ENCODE assay signal across 24 mouse cellular contexts in the genomic region with DNA sequence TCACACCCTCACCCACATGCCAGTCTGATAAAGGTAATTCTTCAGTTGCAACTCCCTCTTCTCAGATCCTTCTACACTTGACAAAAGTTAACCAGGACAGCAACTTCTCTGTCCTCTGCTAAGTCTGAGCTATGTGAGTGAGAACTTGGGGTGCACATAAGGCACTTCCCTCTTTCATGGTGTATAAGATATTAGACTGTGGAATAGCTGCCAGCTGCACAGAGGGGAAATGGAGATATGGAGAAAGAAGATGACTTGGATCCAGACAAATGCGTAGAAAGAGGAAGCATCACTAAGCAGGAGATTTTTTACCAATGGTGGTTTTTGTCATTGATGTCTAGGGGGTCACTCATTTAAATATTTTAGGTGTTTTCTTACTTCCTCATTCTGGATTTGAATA.
DNase-seq lines count a peak whose midpoint lies in the region; ATAC-seq and TF ChIP-seq lines count a peak whose summit lies in the region.
"Had no signal": no experiment of that assay in that cellular context is flagged by ENCODE, and none has a peak within 500 bp of the region (broad histone marks: within the 10 kb centered on the region; RNA-seq: fewer than 3 reads in every experiment).

No protein-coding gene starts in this region.

- TF ChIP-seq POLR2A in CH12.LX (IDR thresholded peaks at IDR 0.05; ENCODE audit: low read depth, low read length), result no peak

- peak; percentile 1 for DNase-seq in CH12.LX (ENCODE audit: extremely low read depth)
- DNase-seq in skeletal muscle tissue, adult 2 months (ENCODE audit: low read depth, low spot score), result peak; percentile 0
- DNase-seq in layer of hippocampus, postnatal 36 days, result no peak
- DNase-seq in retina, embryonic 14.5 days (ENCODE audit: low spot score), result no peak
- no peak for DNase-seq in cerebellum, adult 9-11 months
- DNase-seq: adrenal gland, adult 2 months; adrenal gland, postnatal 14 days; cerebellum, adult 11 months; cerebellum, adult 2 months; cerebellum, postnatal 10 days; cerebellum, postnatal 36 days; gastrocnemius, postnatal 10 days; gastrocnemius, postnatal 36 days; heart, adult 11 months had no signal

- H3K4me2 ChIP-seq in CH12.LX (ENCODE audit: insufficient read depth, low read depth, poor library complexity, severe bottlenecking), result no peak overlapping the region
- H3K4me2 ChIP-seq: forebrain, embryonic 13.5 days; heart, embryonic 11.5 days; hindbrain, embryonic 13.5 days had no signal

- peaks cover 6% of the 10 kb centered on the region for H3K9me3 ChIP-seq in CH12.LX (replicated peaks; ENCODE audit: low read length)
- H3K9me3 ChIP-seq: forebrain, embryonic 10.5 days; forebrain, embryonic 13.5 days; hindbrain, embryonic 10.5 days; hindbrain, embryonic 13.5 days had no signal

- no peak overlapping the region for H3K27ac ChIP-seq in CH12.LX (ENCODE audit: insufficient read depth, low read depth)
- H3K27ac ChIP-seq: forebrain, embryonic 10.5 days; forebrain, embryonic 13.5 days; hindbrain, embryonic 10.5 days; hindbrain, embryonic 13.5 days had no signal

- no peak overlapping the region for H3K4me3 ChIP-seq in CH12.LX (replicated peaks in 1 of 3; ENCODE audit: low read depth in 2 of 3, low read length in 2 of 3, poor library complexity in 1 of 3)
- H3K4me3 ChIP-seq: forebrain, embryonic 10.5 days; forebrain, embryonic 13.5 days; hindbrain, embryonic 10.5 days; hindbrain, embryonic 13.5 days had no signal

- peak; percentile 96 for ATAC-seq in common myeloid progenitor, adult 5-6 weeks (replicated peaks; ENCODE audit: low read depth, poor library complexity, severe bottlenecking)
- ATAC-seq in megakaryocyte, adult 5-6 weeks (ENCODE audit: poor library complexity, severe bottlenecking), result peak; percentile 56
- ATAC-seq: CD4-positive, CD25-positive, alpha-beta regulatory T cell, adult 4 months; forebrain, embryonic 13.5 days; forebrain, embryonic 16.5 days; hindbrain, embryonic 16.5 days had no signal

- no peaks in the 10 kb centered on the region for H3K79me2 ChIP-seq in CH12.LX (replicated peaks; ENCODE audit: control insufficient read depth, extremely low read depth, insufficient read depth, poor library complexity, severe bottlenecking)

- no peak for TF ChIP-seq CTCF in CH12.LX (conservative IDR thresholded peaks at IDR 0.05 in 1 of 2, IDR thresholded peaks at IDR 0.05 in 1 of 2; ENCODE audit: low read depth in 2 of 2, low read length in 2 of 2)

- in situ Hi-C loops in CH12.LX (cut with MboI; ENCODE audit: low pct_ligation_motif_present, low pct_unique_long_range_greater_than_20kb, low sequenced_read_pairs), result no loop called here

- H3K36me3 ChIP-seq in CH12.LX (replicated peaks in 1 of 2; ENCODE audit: control insufficient read depth in 1 of 2, insufficient read depth in 1 of 2, low read length in 1 of 2), result no peaks in the 10 kb centered on the region
- H3K36me3 ChIP-seq: forebrain, embryonic 10.5 days; hindbrain, embryonic 10.5 days; hindbrain, embryonic 13.5 days had no signal

- no peak for TF ChIP-seq RAD21 in CH12.LX (IDR thresholded peaks at IDR 0.05; ENCODE audit: low read depth, low read length)

- dilution Hi-C loops in CH12.LX (cut with MboI; ENCODE audit: extremely low pct_ligation_motif_present, extremely low pct_unique_long_range_greater_than_20kb, low sequenced_read_pairs), result no loop called here

- no peak for TF ChIP-seq EP300 in CH12.LX (IDR thresholded peaks at IDR 0.05; ENCODE audit: low read length)

- no peaks in the 10 kb centered on the region; a peak in 1 of 4 replicates for H3K4me1 ChIP-seq in CH12.LX (ENCODE audit: control insufficient read depth in 1 of 2, insufficient read depth in 2 of 2)
- H3K4me1 ChIP-seq: forebrain, embryonic 10.5 days had no signal

- no peaks in the 10 kb centered on the region for H3K27me3 ChIP-seq in CH12.LX (replicated peaks)
- H3K27me3 ChIP-seq: forebrain, embryonic 13.5 days; hindbrain, embryonic 13.5 days had no signal

- H3K9ac ChIP-seq in CH12.LX (ENCODE audit: insufficient read depth, low read depth), result no peak overlapping the region
- H3K9ac ChIP-seq: forebrain, embryonic 13.5 days; hindbrain, embryonic 13.5 days had no signal

TF ChIP-seq in CH12.LX, 34 proteins besides CTCF, POLR2A, EP300 and RAD21:
- TF ChIP-seq TBP (conservative IDR thresholded peaks at IDR 0.05; ENCODE audit: low read depth, low read length), result no peak
TF ChIP-seq in CH12.LX: peak in this region for 0.

Comparison
In these comparisons a context has a peak if more than half of its experiments do, and no peak if none do; other contexts are left out.
1. DNase-seq: peak in CH12.LX (single experiment) and skeletal muscle tissue, adult 2 months (single experiment); none in layer of hippocampus, postnatal 36 days (0 of 2), retina, embryonic 14.5 days (single experiment) and cerebellum, adult 9-11 months (single experiment).